Mouse (Mus musculus) intestine, embryonic 16.5 days (tissue): ENCODE data around the gene Me3. TPM values are rescaled to one million over a fixed set of nuclear protein-coding genes. Genes with fewer than 3 reads are reported as not detected.
A peak's percentile ranks its signal among the peaks of the same experiment; 100 is the strongest.

ENCODE experiments used
- ATAC-seq: fragments of 200-750 bp; cut with Nextera tagmentation; 2 replicates; pipeline ENCODE4 v1.8.0; 2017; ENCODE audit warnings: moderate TSS enrichment, moderate library complexity
- H3K27ac ChIP-seq: fragments of 300-500 bp; sonication (generic); 2 replicates; pipeline ENCODE4 v1.5.1; 2014; ENCODE audit warnings: mild to moderate bottlenecking, low read length
- H3K27me3 ChIP-seq: fragments of 300-500 bp; sonication (generic); replicated peaks from 2 replicates; pipeline ENCODE4 v1.6.1; 2014; ENCODE audit warnings: low read length, control low read depth, mixed read lengths; ENCODE audit not compliant: control insufficient read depth, insufficient read depth
- H3K36me3 ChIP-seq: fragments of 300-500 bp; sonication (generic); 2 replicates; pipeline ENCODE4 v1.6.1; 2014; ENCODE audit warnings: low read length, control low read depth; ENCODE audit not compliant: control insufficient read depth, insufficient read depth
- H3K4me1 ChIP-seq: fragments of 300-500 bp; sonication (generic); 2 replicates; pipeline ENCODE4 v1.6.1; 2014; ENCODE audit warnings: low read length, control low read depth, mixed read lengths; ENCODE audit not compliant: control insufficient read depth, insufficient read depth
- H3K4me2 ChIP-seq: fragments of 300-500 bp; sonication (generic); 2 replicates; pipeline ENCODE4 v1.6.1; 2014; ENCODE audit warnings: low read depth, low read length, control low read depth
- H3K4me3 ChIP-seq: fragments of 300-500 bp; sonication (generic); 2 replicates; pipeline ENCODE4 v1.5.1; 2014; ENCODE audit warnings: mild to moderate bottlenecking, low read length
- H3K9ac ChIP-seq: fragments of 300-500 bp; sonication (generic); 2 replicates; pipeline ENCODE4 v1.6.1; 2014; ENCODE audit warnings: low read depth, low read length
- H3K9me3 ChIP-seq: fragments of 300-500 bp; sonication (generic); 2 replicates; pipeline ENCODE4 v1.6.1; 2016; ENCODE audit warnings: low read length, control low read depth; ENCODE audit not compliant: control insufficient read depth
- WGBS: fragments of 180-500 bp; shearing (Covaris S2); extraction: QIAGEN DNeasy Blood & Tissue Kit; methylation state at CpG from one replicate; pipeline ENCODE4 v1.1.7; 2014; 5-methylcytosine and 5-hydroxymethylcytosine counted together
- polyA plus RNA-seq: library from polyadenylated mRNA; unstranded; fragments of >200 nt; fragmentation: Nextera tagmentation; extraction: Ambion mirVana; gene quantifications from 2 replicates; pipeline ENCODE4 v1.2.1, GENCODE M21; 2015

Gene Me3
- polyA plus RNA-seq, 1 experiment from 2014 or later = 3.9 TPM

DNA sequence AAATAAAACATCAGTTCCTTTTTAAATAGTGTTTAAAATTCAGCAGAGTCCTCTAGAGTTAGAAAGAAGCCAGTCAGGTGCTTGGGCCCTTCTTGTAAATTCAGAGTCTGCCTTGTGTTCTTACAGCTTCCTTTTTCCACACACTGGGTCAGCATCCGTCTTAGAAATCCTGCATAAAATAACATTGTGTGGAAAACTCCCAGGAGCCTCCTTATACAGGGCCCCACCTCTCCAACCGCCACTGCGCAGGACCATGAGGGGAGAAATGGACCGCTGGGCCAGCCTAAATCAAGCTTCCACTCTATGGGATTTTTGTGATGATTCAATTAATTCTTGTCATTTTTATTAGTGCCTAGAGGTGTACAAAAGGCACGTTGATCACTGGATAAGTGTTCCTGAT, 259.2 kb downstream of the Me3 start:
- WGBS = 81% methylated on average over 5 of the region's 5 CpGs
- H3K27ac ChIP-seq = no peak overlapping the region
- ATAC-seq = no peak

DNA sequence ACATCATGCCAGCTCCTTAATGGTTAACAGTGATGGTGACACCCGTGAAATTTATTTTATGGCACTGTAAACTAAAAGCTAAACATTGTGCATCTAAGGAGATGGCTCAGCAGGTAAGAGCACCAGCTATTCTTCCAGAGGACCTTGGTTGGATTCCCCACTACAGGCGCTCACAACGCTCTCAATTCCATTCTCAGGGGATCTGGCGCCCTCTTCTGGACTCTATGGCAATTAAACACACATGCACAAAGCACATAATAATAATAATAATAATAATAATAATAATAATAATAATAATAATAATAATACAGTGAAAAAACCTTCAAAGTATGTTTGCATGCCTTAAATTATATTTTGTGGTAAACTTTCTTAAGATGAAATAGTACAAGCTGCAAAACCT, 259.7 kb downstream of the Me3 start:
- Histone ChIP-seq H3K9ac (no peak overlapping the region), H3K9me3 (no peaks in the 10 kb centered on the region), H3K36me3 (no peaks in the 10 kb centered on the region), H3K27ac (no peak overlapping the region), H3K27me3 (no peaks in the 10 kb centered on the region), H3K4me1 (no peaks in the 10 kb centered on the region), H3K4me3 (no peak overlapping the region), H3K4me2 (no peak overlapping the region)
- 35% methylated on average over 4 of the region's 4 CpGs for WGBS
- no peak for ATAC-seq

More for the DNA sequence above, 259.2 kb downstream of the Me3 start:
- H3K9ac ChIP-seq = no peak overlapping the region
- no peaks in the 10 kb centered on the region for H3K4me1 ChIP-seq
- no peaks in the 10 kb centered on the region for H3K9me3 ChIP-seq
- H3K27me3 ChIP-seq = no peaks in the 10 kb centered on the region
- no peaks in the 10 kb centered on the region for H3K36me3 ChIP-seq
- no peak overlapping the region for H3K4me3 ChIP-seq
- H3K4me2 ChIP-seq = no peak overlapping the region

DNA sequence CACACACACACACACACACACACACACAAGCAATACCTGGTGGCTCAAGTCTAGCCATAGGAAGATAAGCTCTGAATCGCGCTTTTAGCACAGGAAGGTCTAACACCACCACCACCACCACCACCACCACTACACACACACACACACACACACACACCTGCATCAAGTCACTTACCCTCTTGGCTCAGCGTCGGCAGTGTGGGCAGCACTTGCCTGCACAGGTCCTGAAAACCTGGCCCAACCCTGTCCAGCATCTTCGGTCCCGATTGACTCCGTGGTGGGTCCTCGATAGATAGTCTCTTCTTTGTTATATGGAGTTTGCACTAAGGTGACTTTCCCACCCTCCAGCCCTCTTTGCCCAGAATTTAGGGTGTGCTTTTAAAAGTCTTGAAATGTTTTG, 270.8 kb downstream of the Me3 start:
- H3K4me3 ChIP-seq = no peak overlapping the region
- H3K4me1 ChIP-seq = no peaks in the 10 kb centered on the region
- H3K27ac ChIP-seq = no peak overlapping the region
- no peaks in the 10 kb centered on the region for H3K36me3 ChIP-seq
- no peak overlapping the region for H3K4me2 ChIP-seq
- no peaks in the 10 kb centered on the region for H3K27me3 ChIP-seq
- WGBS = 83% methylated on average over 8 of the region's 8 CpGs
- H3K9ac ChIP-seq = no peak overlapping the region
- ATAC-seq = no peak
- no peaks in the 10 kb centered on the region for H3K9me3 ChIP-seq

DNA sequence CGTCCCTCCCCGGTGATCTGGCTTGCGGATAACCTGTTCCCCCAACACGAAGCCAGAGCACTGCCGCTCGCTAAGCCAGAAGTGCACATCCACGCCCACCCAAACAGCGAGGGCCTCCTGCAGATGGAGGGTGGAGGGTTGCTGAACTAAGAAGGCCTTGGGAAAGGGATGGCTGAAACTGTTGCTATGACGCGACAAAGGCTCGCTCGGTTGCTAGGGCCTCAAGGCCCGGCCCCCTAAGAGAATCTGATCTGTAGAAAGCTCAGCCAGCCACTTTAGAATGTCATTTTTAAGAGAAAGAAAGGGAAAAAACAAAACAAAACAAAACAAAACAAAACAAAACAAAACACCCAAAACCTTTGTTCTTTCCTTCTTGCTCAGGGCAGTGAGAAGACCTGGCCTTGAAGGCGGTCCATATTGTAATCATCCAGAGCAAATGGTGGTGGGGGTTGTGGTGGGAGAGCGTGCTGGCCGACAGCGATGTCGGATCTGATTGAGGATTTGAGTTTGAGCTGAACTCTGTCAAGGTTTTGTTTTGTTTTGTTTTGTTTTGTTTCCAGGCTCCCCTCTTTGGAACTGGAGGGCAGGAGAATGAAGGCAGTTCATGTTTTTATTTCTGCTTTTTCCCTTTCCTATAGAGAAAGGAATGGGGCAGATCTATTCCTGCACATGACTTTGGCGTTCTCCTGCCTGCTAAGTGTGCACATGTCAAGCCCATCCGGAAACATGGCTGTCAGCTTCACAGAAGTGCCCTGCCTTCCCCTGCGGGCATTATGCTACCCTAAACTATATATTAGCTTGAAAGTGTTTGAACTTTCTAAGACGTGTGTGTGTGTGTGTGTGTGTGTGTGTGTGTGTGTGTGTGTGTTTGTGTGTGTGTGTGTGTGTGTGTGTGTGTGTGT, 271.5 kb downstream of the Me3 start, which contains the start of gene Ccdc81:
Gene Ccdc81 (minus strand): TSS at position 188 of the 902 bp plus-strand sequence.
- H3K4me1 ChIP-seq = no peaks in the 10 kb centered on the region

More for the DNA sequence above, 271.5 kb downstream of the Me3 start, which contains the start of gene Ccdc81:
- no peak within 1 kb of the TSS for H3K4me3 ChIP-seq
- H3K4me2 ChIP-seq = peak within 1 kb of the TSS; percentile 18
- H3K36me3 ChIP-seq = no peaks in the 10 kb centered on the region
- WGBS = 31% methylated on average over 22 of the region's 22 CpGs
- H3K9ac ChIP-seq = no peak within 1 kb of the TSS
- no peaks in the 10 kb centered on the region for H3K9me3 ChIP-seq
- ATAC-seq = no peak
- H3K27ac ChIP-seq = no peak within 1 kb of the TSS
- no peaks in the 10 kb centered on the region for H3K27me3 ChIP-seq

Other genes with a start within 250 kb of the Me3 start
- gene Tmem135, start 228.2 kb upstream of the Me3 start, polyA plus RNA-seq = 54.6 and 63.1 TPM in 2 replicates
- 7.4 and 8.9 TPM in 2 replicates for gene Fzd4, start 228.0 kb upstream of the Me3 start, polyA plus RNA-seq
- gene Prss23, start 105.2 kb upstream of the Me3 start, polyA plus RNA-seq = 84.9 and 86.9 TPM in 2 replicates